Comparison of ENCODE assay signal across 13 mouse cellular contexts in the genomic region with DNA sequence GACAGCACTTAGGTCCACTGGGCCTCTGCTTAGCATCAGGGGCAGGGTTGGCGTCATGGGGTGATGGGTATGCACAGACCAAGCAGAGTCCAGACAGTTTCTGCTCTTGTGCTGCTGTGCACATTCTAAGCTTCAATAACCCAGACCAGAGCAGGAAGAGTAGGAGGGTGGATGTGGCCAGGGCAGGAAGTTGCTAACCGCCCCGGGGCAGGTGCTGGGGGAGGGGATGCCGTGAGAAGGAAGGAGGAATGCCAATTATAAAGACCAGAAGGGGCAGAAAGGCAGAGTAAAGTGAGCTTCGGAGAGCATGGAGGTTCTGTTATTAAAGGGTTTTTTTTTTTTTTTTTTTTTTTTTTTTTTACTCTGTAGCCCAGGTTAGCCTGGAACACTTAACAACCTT. TPM values are rescaled to one million over a fixed set of nuclear protein-coding genes. Genes with fewer than 3 reads are reported as not detected.
A peak's percentile ranks its signal among the peaks of the same experiment; 100 is the strongest.
DNase-seq lines count a peak whose midpoint lies in the region; ATAC-seq and TF ChIP-seq lines count a peak whose summit lies in the region.
"Had no signal": no experiment of that assay in that cellular context is flagged by ENCODE, and none has a peak within 500 bp of the region (broad histone marks: within the 10 kb centered on the region; RNA-seq: fewer than 3 reads in every experiment).

No protein-coding gene starts in this region.

- peak; percentile 55 for DNase-seq in 3134 (ENCODE audit: extremely low read depth, insufficient read length, low spot score)
- DNase-seq in cerebellum, adult 2 months = no peak
- no peak for DNase-seq in kidney, postnatal 36 days
- DNase-seq in left cerebral cortex, adult 18-20 months (ENCODE audit: low spot score in 2 of 2) = no peak
- DNase-seq: cerebellum, adult 9-11 months; heart, postnatal 36 days had no signal

- TF ChIP-seq POLR2A in small intestine, adult 2 months (IDR thresholded peaks at IDR 0.05; ENCODE audit: low read depth, low read length) = no peak
- TF ChIP-seq POLR2A in cerebellum, adult 2 months (IDR thresholded peaks at IDR 0.05; ENCODE audit: borderline replicate concordance, insufficient read depth, low read length) = no peak

- no peaks in the 10 kb centered on the region for H3K4me1 ChIP-seq in small intestine, adult 2 months (ENCODE audit: control insufficient read depth, insufficient read depth, insufficient read length, low read length)
- H3K4me1 ChIP-seq in cerebellum, adult 2 months (ENCODE audit: control insufficient read depth, insufficient read depth, low read length) = no peaks in the 10 kb centered on the region

- no peaks in the 10 kb centered on the region for H3K36me3 ChIP-seq in small intestine, adult 2 months (ENCODE audit: control insufficient read depth, insufficient read depth, low read length)
- H3K36me3 ChIP-seq: stomach, embryonic 15.5 days had no signal

- 0 out of 2 replicates have a peak overlapping the region, but pooled peaks have one; percentile 31 for H3K27ac ChIP-seq in small intestine, adult 2 months (ENCODE audit: insufficient read depth, low read depth, low read length)
- H3K27ac ChIP-seq in cerebellum, adult 2 months (ENCODE audit: insufficient read depth, low read length) = no peak overlapping the region
- H3K27ac ChIP-seq: macrophage; stomach, embryonic 15.5 days had no signal

- 70% methylated on average over 5 of the region's 5 CpGs for WGBS in small intestine, adult 2 months
- WGBS in cerebellum, adult 2 months = 90% methylated on average over 5 of the region's 5 CpGs

- no peak for TF ChIP-seq CTCF in small intestine, adult 2 months (IDR thresholded peaks at IDR 0.05; ENCODE audit: extremely low read depth, insufficient read length, insufficient replicate concordance, low read depth, low read length)
- no peak for TF ChIP-seq CTCF in cerebellum, adult 2 months (IDR thresholded peaks at IDR 0.05; ENCODE audit: borderline replicate concordance, insufficient read depth, low read depth, low read length)

- H3K4me3 ChIP-seq in small intestine, adult 2 months (ENCODE audit: low read depth, low read length) = peak overlapping the region; percentile 45
- no peak overlapping the region for H3K4me3 ChIP-seq in cerebellum, adult 2 months (replicated peaks; ENCODE audit: insufficient read depth, low read depth, low read length)
- H3K4me3 ChIP-seq: stomach, embryonic 15.5 days had no signal

- ATAC-seq in CD4-positive, CD25-positive, alpha-beta regulatory T cell, adult 4 months = peak; percentile 97
- peak; percentile 92 for ATAC-seq in inflammation-experienced regulatory T-cells, adult 6 months
- ATAC-seq: forebrain, embryonic 16.5 days had no signal

- H3K27me3 ChIP-seq in small intestine, adult 2 months (ENCODE audit: control insufficient read depth, insufficient read depth, low read length) = no peaks in the 10 kb centered on the region
- no peaks in the 10 kb centered on the region for H3K27me3 ChIP-seq in cerebellum, adult 2 months (ENCODE audit: control insufficient read depth, insufficient read depth, low read length)
- H3K27me3 ChIP-seq: stomach, embryonic 15.5 days had no signal

RNA-seq across cellular contexts. Expression of a gene that starts 0.7 kb away (rescaled TPM):
- polyA plus RNA-seq in CD4-positive, CD25-positive, alpha-beta regulatory T cell, adult 4 months (2017; shearing (Covaris generic)) = 100 to 1,000 TPM; 256 to 383 TPM
- 100 to 1,000 TPM; 229 to 289 (median 266) TPM for polyA plus RNA-seq in inflammation-experienced regulatory T-cells, adult 6 months (2017; shearing (Covaris generic))
- 7.3 and 11.6 TPM in 2 replicates for polyA plus RNA-seq in small intestine, adult 2 months (2012; rRNA removed)
- 0.18 and 0.24 TPM in 2 replicates for polyA plus RNA-seq in cerebellum, adult 2 months (2012; rRNA removed)
- total RNA-seq in left cerebral cortex, adult 18-20 months (2021) = under 1 TPM in 1 of 2 experiments, not detected in 1; 0.14 TPM

RNA-seq across cellular contexts. Expression of a gene that starts 6.1 kb away (rescaled TPM):
- polyA plus RNA-seq in CD4-positive, CD25-positive, alpha-beta regulatory T cell, adult 4 months (2017; shearing (Covaris generic)) = 1 to 10 TPM; 1.6 to 2.0 TPM
- under 1 TPM; 0.39 to 0.98 (median 0.63) TPM for polyA plus RNA-seq in inflammation-experienced regulatory T-cells, adult 6 months (2017; shearing (Covaris generic))
- 1.8 and 2.6 TPM in 2 replicates for polyA plus RNA-seq in small intestine, adult 2 months (2012; rRNA removed)
- polyA plus RNA-seq in cerebellum, adult 2 months (2012; rRNA removed) = 0.36 and 0.43 TPM in 2 replicates
- under 1 TPM; 0.35 to 0.72 TPM for total RNA-seq in left cerebral cortex, adult 18-20 months (2021)
- polyA plus RNA-seq: macrophage had no signal

RNA-seq across cellular contexts. Expression of a gene that starts 6.2 kb away (rescaled TPM):
- 1 to 10 TPM; 8.3 to 9.1 TPM for polyA plus RNA-seq in CD4-positive, CD25-positive, alpha-beta regulatory T cell, adult 4 months (2017; shearing (Covaris generic))
- polyA plus RNA-seq in inflammation-experienced regulatory T-cells, adult 6 months (2017; shearing (Covaris generic)) = 1 to 10 TPM; 5.2 to 9.6 (median 9.0) TPM
- 17.3 and 23.9 TPM in 2 replicates for polyA plus RNA-seq in small intestine, adult 2 months (2012; rRNA removed)
- 119 and 128 TPM in 2 replicates for polyA plus RNA-seq in cerebellum, adult 2 months (2012; rRNA removed)
- total RNA-seq in left cerebral cortex, adult 18-20 months (2021) = 100 to 1,000 TPM; 116 to 118 TPM

RNA-seq across cellular contexts. Expression of a gene that starts 13.5 kb away (rescaled TPM):
- polyA plus RNA-seq in CD4-positive, CD25-positive, alpha-beta regulatory T cell, adult 4 months (2017; shearing (Covaris generic)) = 1 to 10 TPM in 1 of 2 experiments, not detected in 1; 1.1 TPM
- 1 to 10 TPM in 1 of 3 experiments, under 1 TPM in 2; 0.58 to 1.5 (median 0.59) TPM for polyA plus RNA-seq in inflammation-experienced regulatory T-cells, adult 6 months (2017; shearing (Covaris generic))
- 1.6 and 2.8 TPM in 2 replicates for polyA plus RNA-seq in small intestine, adult 2 months (2012; rRNA removed)
- polyA plus RNA-seq in cerebellum, adult 2 months (2012; rRNA removed) = 1.9 and 2.2 TPM in 2 replicates
- total RNA-seq in left cerebral cortex, adult 18-20 months (2021) = 1 to 10 TPM; 1.2 to 1.4 TPM

RNA-seq across cellular contexts. Expression of a gene that starts 16.9 kb away (rescaled TPM):
- not detected for polyA plus RNA-seq in CD4-positive, CD25-positive, alpha-beta regulatory T cell, adult 4 months (2017; shearing (Covaris generic))
- polyA plus RNA-seq in inflammation-experienced regulatory T-cells, adult 6 months (2017; shearing (Covaris generic)) = not detected
- polyA plus RNA-seq in small intestine, adult 2 months (2012; rRNA removed) = not detected in 2 replicates
- polyA plus RNA-seq in cerebellum, adult 2 months (2012; rRNA removed) = not detected in 2 replicates
- total RNA-seq in left cerebral cortex, adult 18-20 months (2021) = not detected
- total RNA-seq: heart, postnatal 36 days; layer of hippocampus, postnatal 14 days had no signal
- polyA plus RNA-seq: forebrain, embryonic 16.5 days; macrophage; stomach, embryonic 15.5 days had no signal

Comparison
In these comparisons a context has a peak if more than half of its experiments do, and no peak if none do; other contexts are left out.
1. RNA of a gene that starts 0.7 kb away (polyA plus RNA-seq): 256 to 383 TPM in CD4-positive, CD25-positive, alpha-beta regulatory T cell, adult 4 months and 229 to 289 TPM in inflammation-experienced regulatory T-cells, adult 6 months; 7.3 to 11.6 TPM in small intestine, adult 2 months and 0.18 to 0.24 TPM in cerebellum, adult 2 months; every median in the first group is over 10 times any median in the second.